Comparison of ENCODE assay signal across 33 mouse cellular contexts in genomic region chr1:180747827-180748226, GRCm38 (mm10). TPM values are rescaled to one million over a fixed set of nuclear protein-coding genes. Genes with fewer than 3 reads are reported as not detected.
"Had no signal": no experiment of that assay in that cellular context is flagged by ENCODE, and none has a peak within 500 bp of the region (broad histone marks: within the 10 kb centered on the region; RNA-seq: fewer than 3 reads in every experiment).

No protein-coding gene starts in this region.

- DNase-seq: left cerebral cortex, postnatal 4 days; liver; liver, embryonic 13.5 days; liver, postnatal 0 days; lung, adult 18-20 months; lung, adult 2 months; lung, embryonic 14.5 days; lung, postnatal 10 days; lung, postnatal 14 days; lung, postnatal 36 days; lung, postnatal 4 days; midbrain, embryonic 14.5 days had no signal

- H3K27ac ChIP-seq: limb, embryonic 10.5 days; limb, embryonic 12.5 days; limb, embryonic 13.5 days; limb, embryonic 15.5 days; liver, embryonic 12.5 days; liver, embryonic 13.5 days; liver, embryonic 14.5 days; liver, embryonic 15.5 days; lung, embryonic 15.5 days; macrophage; midbrain, embryonic 10.5 days; midbrain, embryonic 12.5 days; midbrain, embryonic 13.5 days; midbrain, embryonic 15.5 days; neural tube, embryonic 12.5 days had no signal

- H3K9me3 ChIP-seq: limb, embryonic 10.5 days; limb, embryonic 12.5 days; limb, embryonic 13.5 days; limb, embryonic 15.5 days; liver, embryonic 12.5 days; liver, embryonic 13.5 days; liver, embryonic 15.5 days; lung, embryonic 15.5 days; megakaryocyte, embryonic 14.5 days; midbrain, embryonic 10.5 days; midbrain, embryonic 12.5 days; midbrain, embryonic 13.5 days; midbrain, embryonic 15.5 days; neural tube, embryonic 12.5 days had no signal

- H3K4me1 ChIP-seq: limb, embryonic 10.5 days; limb, embryonic 12.5 days; limb, embryonic 13.5 days; limb, embryonic 15.5 days; liver, embryonic 12.5 days; liver, embryonic 13.5 days; liver, embryonic 15.5 days; lung, embryonic 15.5 days; megakaryocyte, embryonic 14.5 days; midbrain, embryonic 10.5 days; midbrain, embryonic 12.5 days; midbrain, embryonic 13.5 days; midbrain, embryonic 15.5 days; neural tube, embryonic 12.5 days had no signal

- H3K9ac ChIP-seq: limb, embryonic 12.5 days; limb, embryonic 13.5 days; limb, embryonic 15.5 days; liver, embryonic 12.5 days; liver, embryonic 13.5 days; liver, embryonic 14.5 days; liver, embryonic 15.5 days; liver, postnatal 0 days; lung, embryonic 14.5 days; lung, embryonic 15.5 days; midbrain, embryonic 12.5 days; midbrain, embryonic 13.5 days; midbrain, embryonic 15.5 days; neural tube, embryonic 12.5 days had no signal

- H3K4me2 ChIP-seq: limb, embryonic 12.5 days; limb, embryonic 13.5 days; limb, embryonic 15.5 days; liver, embryonic 11.5 days; liver, embryonic 12.5 days; liver, embryonic 13.5 days; liver, embryonic 15.5 days; lung, embryonic 14.5 days; lung, embryonic 15.5 days; midbrain, embryonic 11.5 days; midbrain, embryonic 12.5 days; midbrain, embryonic 13.5 days; midbrain, embryonic 15.5 days; neural tube, embryonic 12.5 days had no signal

- H3K27me3 ChIP-seq: limb, embryonic 12.5 days; limb, embryonic 13.5 days; limb, embryonic 15.5 days; liver, embryonic 12.5 days; liver, embryonic 13.5 days; liver, embryonic 15.5 days; lung, embryonic 15.5 days; megakaryocyte, embryonic 14.5 days; midbrain, embryonic 12.5 days; midbrain, embryonic 13.5 days; midbrain, embryonic 15.5 days; neural tube, embryonic 12.5 days had no signal

- H3K4me3 ChIP-seq: limb, embryonic 10.5 days; limb, embryonic 12.5 days; limb, embryonic 13.5 days; limb, embryonic 15.5 days; liver, embryonic 12.5 days; liver, embryonic 13.5 days; liver, embryonic 15.5 days; lung, embryonic 15.5 days; megakaryocyte, embryonic 14.5 days; midbrain, embryonic 10.5 days; midbrain, embryonic 12.5 days; midbrain, embryonic 13.5 days; midbrain, embryonic 15.5 days; myocyte; neural tube, embryonic 12.5 days had no signal

- ATAC-seq: liver, embryonic 12.5 days; liver, postnatal 0 days; lung, postnatal 0 days; midbrain, embryonic 13.5 days; midbrain, embryonic 15.5 days; midbrain, embryonic 16.5 days had no signal

RNA-seq across cellular contexts. Expression of gene Mixl1, which starts 51.0 kb away (rescaled TPM):
- polyA plus RNA-seq: liver, adult 2 months; liver, postnatal 0 days; lung, adult 2 months; lung, postnatal 0 days; macrophage; midbrain, embryonic 11.5 days; midbrain, embryonic 13.5 days; midbrain, embryonic 14.5 days; myocyte had no signal
